Mouse (Mus musculus) hindbrain, embryonic 14.5 days (tissue): Measurements from ENCODE around the gene Hist1h3d. TPM values are rescaled to one million over a fixed set of nuclear protein-coding genes. Genes with fewer than 3 reads are reported as not detected.

ENCODE experiments used
- ATAC-seq: fragments of 200-750 bp; cut with Nextera tagmentation; 2 replicates; pipeline ENCODE4 v1.8.0; 2017; ENCODE audit warnings: moderate number of reproducible peaks, mild to moderate bottlenecking, moderate TSS enrichment, moderate library complexity; ENCODE audit not compliant: low FRiP score
- DNase-seq: peaks from one replicate; pipeline ENCODE4 v3.0.0-alpha.2; 2015; ENCODE audit warnings: low spot score
- H3K27ac ChIP-seq: fragments of 300-500 bp; sonication (generic); 2 replicates; pipeline ENCODE4 v1.5.1; 2014; ENCODE audit warnings: mild to moderate bottlenecking, moderate library complexity
- H3K27me3 ChIP-seq: fragments of 300-500 bp; sonication (generic); 2 replicates; pipeline ENCODE4 v1.6.1; 2014; ENCODE audit warnings: mild to moderate bottlenecking, low read length, mixed read lengths; ENCODE audit not compliant: control insufficient read depth, insufficient read depth
- H3K36me3 ChIP-seq: fragments of 300-500 bp; sonication (generic); replicated peaks from 2 replicates; pipeline ENCODE4 v1.6.1; 2014; ENCODE audit not compliant: control insufficient read depth, insufficient read depth
- H3K4me1 ChIP-seq: fragments of 300-500 bp; sonication (generic); replicated peaks from 2 replicates; pipeline ENCODE4 v1.6.1; 2014; ENCODE audit warnings: antibody characterized with exemption, low read length, mixed read lengths; ENCODE audit not compliant: control insufficient read depth, insufficient read depth
- H3K4me2 ChIP-seq: fragments of 300-500 bp; sonication (generic); replicated peaks from 2 replicates; pipeline ENCODE4 v1.6.1; 2014; ENCODE audit warnings: mild to moderate bottlenecking, moderate library complexity
- H3K4me3 ChIP-seq: fragments of 300-500 bp; sonication (generic); replicated peaks from 2 replicates; pipeline ENCODE4 v1.5.1; 2014; ENCODE audit warnings: mild to moderate bottlenecking, low read length
- H3K9ac ChIP-seq: fragments of 300-500 bp; sonication (generic); 2 replicates; pipeline ENCODE4 v1.6.1; 2014
- H3K9me3 ChIP-seq: fragments of 300-500 bp; sonication (generic); 2 replicates; pipeline ENCODE4 v1.6.1; 2016; ENCODE audit warnings: low read length; ENCODE audit not compliant: control insufficient read depth
- WGBS: fragments of 180-500 bp; shearing (Covaris S2); extraction: QIAGEN DNeasy Blood & Tissue Kit; methylation state at CpG from one replicate; pipeline ENCODE4 v1.1.7; 2014; 5-methylcytosine and 5-hydroxymethylcytosine counted together
- polyA plus RNA-seq: library from polyadenylated mRNA; unstranded; fragments of >200 nt; fragmentation: Nextera tagmentation; extraction: Ambion mirVana; gene quantifications from 2 replicates; pipeline ENCODE4 v1.2.1, GENCODE M21; 2014

Gene Hist1h3d
- polyA plus RNA-seq, 1 experiment from 2014 or later, result 1.4 TPM

DNA sequence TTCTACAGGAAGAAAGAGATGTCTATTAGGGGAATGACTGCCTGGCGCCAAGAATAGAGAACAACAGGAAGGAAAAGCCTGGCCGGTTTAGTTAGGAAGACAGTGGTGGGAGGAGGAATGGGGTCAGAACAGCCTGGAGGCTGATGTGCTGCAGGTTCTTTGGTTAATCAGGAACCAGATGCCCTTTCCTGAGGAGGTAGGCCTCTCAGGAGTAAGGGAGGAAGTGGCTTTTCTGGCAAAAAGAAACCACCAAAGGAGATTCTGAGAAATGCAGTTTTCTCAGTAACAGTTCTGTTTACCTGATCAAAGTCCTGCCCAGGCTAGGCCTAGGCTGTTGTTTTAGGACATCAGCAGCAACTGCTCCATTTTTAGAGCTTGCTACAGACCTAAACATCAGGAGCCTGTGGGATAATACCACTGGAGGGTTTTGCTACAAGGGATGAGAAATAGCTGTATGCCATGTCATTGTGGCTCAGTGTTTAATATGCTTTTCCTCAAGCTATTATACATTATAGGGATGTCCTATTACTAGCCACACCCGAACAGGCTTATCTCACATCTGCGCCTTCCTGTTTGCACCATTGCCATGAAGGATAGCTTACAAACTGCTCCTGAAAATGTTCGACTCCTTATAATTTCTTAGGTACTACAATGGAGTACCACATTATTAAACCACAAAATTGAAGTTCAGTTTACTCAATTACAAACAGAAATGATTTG is 17.6 kb downstream of the Hist1h3d start:
- WGBS, result 90% methylated on average over 5 of the region's 5 CpGs
- H3K4me3 ChIP-seq, result no peak overlapping the region
- no peaks in the 10 kb centered on the region for H3K27me3 ChIP-seq
- H3K9me3 ChIP-seq, result no peaks in the 10 kb centered on the region
- H3K36me3 ChIP-seq, result no peaks in the 10 kb centered on the region
- no peak for ATAC-seq
- no peak overlapping the region for H3K4me2 ChIP-seq
- no peak for DNase-seq
- H3K4me1 ChIP-seq, result no peaks in the 10 kb centered on the region
- H3K27ac ChIP-seq, result no peak overlapping the region
- no peak overlapping the region for H3K9ac ChIP-seq

DNA sequence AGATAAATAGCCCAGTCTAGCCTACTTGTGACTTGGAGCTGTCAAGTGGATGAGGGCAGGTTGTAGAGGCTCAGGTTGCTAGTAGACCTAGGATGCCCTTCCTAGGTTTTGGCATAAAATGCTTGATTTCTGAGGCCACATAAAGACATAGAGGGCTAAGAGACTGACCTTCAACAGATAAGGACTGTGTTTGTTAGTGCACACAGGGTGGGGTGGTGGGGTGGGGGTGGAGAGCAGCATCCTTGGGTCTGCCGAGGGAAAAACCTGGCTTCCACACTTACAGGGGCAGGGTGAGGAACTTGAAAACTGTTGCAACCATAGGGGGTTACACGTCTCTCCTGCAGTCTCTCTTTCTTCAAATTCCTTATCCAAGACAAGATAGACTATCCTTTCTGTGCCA is 19.6 kb downstream of the Hist1h3d start:
- no peaks in the 10 kb centered on the region for H3K9me3 ChIP-seq
- 79% methylated on average over 2 of the region's 2 CpGs for WGBS
- H3K27me3 ChIP-seq, result no peaks in the 10 kb centered on the region
- no peaks in the 10 kb centered on the region for H3K4me1 ChIP-seq
- H3K4me3 ChIP-seq, result no peak overlapping the region
- no peak overlapping the region for H3K9ac ChIP-seq
- no peak overlapping the region for H3K4me2 ChIP-seq
- no peak overlapping the region for H3K27ac ChIP-seq
- no peak for ATAC-seq
- H3K36me3 ChIP-seq, result no peaks in the 10 kb centered on the region
- no peak for DNase-seq

DNA sequence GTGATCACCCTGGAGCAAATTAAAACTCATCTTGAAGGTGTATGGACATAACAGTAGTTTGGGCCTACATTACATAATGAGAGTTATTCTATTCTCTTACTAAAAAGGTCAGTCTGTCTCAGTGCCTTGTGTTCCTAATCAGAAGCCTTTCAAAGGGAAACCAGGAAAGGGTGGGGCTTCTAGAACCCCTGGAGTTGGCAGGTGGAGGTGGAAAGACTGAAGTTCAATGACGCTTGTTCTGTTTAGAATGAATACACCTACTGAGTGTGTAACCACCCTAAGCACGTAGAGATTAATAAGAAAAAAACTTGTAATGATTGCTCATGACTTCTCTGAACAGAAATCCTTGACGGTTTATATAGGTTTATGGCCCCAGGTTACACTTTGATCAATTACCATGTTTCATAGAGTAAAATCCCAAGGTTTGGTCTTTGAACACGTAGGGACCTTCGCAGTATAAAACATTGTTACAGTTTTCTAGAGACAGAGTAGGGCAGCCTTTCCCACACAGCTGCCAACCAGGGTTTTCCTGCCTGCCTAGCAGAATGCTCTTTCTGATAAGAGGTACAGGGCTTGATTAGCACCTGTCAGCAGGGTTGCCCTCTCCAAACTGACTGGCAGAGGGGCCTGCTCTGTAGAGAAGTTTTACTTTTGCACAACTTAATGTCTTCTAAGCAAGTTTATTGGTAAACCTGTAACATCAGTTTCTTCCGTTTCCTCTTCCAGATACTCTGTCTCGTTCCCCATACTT is 20.2 kb downstream of the Hist1h3d start:
- DNase-seq, result no peak
- H3K9me3 ChIP-seq, result no peaks in the 10 kb centered on the region
- ATAC-seq, result no peak
- no peaks in the 10 kb centered on the region for H3K27me3 ChIP-seq
- no peak overlapping the region for H3K4me3 ChIP-seq
- H3K4me1 ChIP-seq, result no peaks in the 10 kb centered on the region
- no peaks in the 10 kb centered on the region for H3K36me3 ChIP-seq
- 87% methylated on average over 7 of the region's 7 CpGs for WGBS
- H3K4me2 ChIP-seq, result no peak overlapping the region
- H3K27ac ChIP-seq, result no peak overlapping the region
- no peak overlapping the region for H3K9ac ChIP-seq

DNA sequence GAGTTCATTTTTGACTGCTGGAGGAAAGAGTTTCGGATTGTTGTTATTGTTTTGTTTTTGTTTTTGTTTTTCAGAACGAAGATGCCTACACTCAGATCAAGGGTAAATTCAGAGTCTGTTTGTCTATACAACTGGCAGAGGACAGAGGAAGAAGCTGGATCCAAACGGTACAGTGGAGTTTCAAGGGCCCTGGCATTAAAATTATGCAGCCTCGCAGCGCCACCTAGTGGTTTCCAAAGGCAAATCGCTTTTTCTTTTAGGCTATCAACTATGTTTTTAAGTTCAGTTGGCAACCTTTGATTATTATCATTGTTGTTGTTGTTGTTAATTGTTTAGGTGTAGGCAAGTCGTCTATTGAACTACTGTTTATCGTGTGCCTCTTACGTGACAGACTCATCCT is 22.4 kb downstream of the Hist1h3d start:
- no peak overlapping the region for H3K4me3 ChIP-seq
- ATAC-seq, result no peak
- no peak overlapping the region for H3K9ac ChIP-seq
- peak; percentile 85 for DNase-seq
- no peak overlapping the region for H3K27ac ChIP-seq
- no peaks in the 10 kb centered on the region for H3K9me3 ChIP-seq
- H3K4me1 ChIP-seq, result no peaks in the 10 kb centered on the region
- H3K36me3 ChIP-seq, result no peaks in the 10 kb centered on the region
- H3K4me2 ChIP-seq, result no peak overlapping the region
- no peaks in the 10 kb centered on the region for H3K27me3 ChIP-seq
- 8% methylated on average over 9 of the region's 9 CpGs for WGBS

DNA sequence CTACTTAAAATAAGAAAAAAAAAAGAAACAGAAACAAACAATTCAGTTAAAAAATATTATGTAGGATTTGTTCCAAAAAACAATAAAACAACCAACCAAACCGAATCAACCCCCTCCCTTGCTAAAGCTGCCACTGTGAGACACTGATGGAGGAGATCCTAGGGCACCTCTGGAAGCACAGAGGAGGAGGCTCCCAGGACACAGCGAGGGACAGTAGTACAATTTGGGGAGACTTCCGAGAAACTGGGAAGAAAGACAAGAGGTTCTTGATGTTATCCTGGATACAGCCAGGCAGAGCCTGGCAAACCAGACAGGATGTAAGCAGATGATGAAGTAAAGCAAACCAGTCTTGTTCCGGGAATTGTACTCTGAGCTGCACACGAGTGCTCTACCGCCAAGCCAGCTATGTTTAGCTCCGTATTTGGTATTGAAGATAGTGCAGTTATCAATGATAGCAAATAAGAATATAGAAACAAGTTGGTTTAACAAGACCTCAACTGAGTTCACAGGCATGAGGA is 27.7 kb downstream of the Hist1h3d start:
- no peaks in the 10 kb centered on the region for H3K4me1 ChIP-seq
- H3K36me3 ChIP-seq, result no peaks in the 10 kb centered on the region
- WGBS, result 85% methylated on average over 7 of the region's 7 CpGs
- no peak overlapping the region for H3K4me2 ChIP-seq
- no peaks in the 10 kb centered on the region for H3K27me3 ChIP-seq
- no peak overlapping the region for H3K27ac ChIP-seq
- H3K9me3 ChIP-seq, result no peaks in the 10 kb centered on the region
- no peak overlapping the region for H3K9ac ChIP-seq
- ATAC-seq (no peak), DNase-seq (no peak)
- H3K4me3 ChIP-seq, result no peak overlapping the region

DNA sequence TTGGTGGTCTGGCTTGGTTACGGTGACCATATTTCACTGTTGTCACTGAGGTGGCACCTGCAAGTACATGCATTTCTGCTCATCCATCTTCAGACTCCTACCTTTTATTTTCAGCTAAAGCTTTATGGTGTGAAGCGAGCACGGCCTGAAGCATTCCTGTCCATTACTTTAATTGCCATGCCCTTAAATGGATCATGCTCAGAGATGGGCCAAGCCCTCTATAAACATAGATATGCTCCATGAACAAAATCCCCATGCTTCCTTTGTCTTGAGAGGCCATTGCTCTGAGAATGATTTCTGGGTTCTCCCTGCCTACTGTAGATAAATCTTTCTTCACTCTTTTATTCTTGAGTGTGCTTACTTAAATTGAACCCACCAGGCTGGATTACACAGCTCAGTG is 28.9 kb downstream of the Hist1h3d start:
- Histone ChIP-seq H3K9ac (no peak overlapping the region), H3K27ac (no peak overlapping the region)
- WGBS, result 92% methylated on average over 3 of the region's 3 CpGs

DNA sequence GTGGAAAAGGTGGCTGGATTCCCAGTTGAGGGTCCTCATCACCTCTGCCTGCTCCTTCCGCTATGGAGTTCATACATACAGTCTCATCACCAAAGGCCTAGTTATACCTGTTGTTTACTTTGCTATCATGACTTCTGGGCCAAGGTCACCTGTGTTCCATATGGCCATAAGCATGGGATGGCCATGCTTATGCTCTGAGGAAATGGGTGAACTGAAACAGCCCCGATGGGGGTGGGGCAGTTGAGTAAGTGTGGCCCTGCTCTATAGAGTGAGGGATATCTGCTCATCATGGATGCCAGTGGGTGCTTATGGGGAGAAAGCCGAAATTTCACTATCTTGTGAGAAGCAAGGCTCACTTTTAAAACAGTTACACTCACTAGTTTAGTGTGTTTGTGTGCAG is 29.5 kb downstream of the Hist1h3d start:
- no peak overlapping the region for H3K4me3 ChIP-seq
- no peak for DNase-seq
- no peaks in the 10 kb centered on the region for H3K27me3 ChIP-seq
- H3K9me3 ChIP-seq, result no peaks in the 10 kb centered on the region
- H3K4me2 ChIP-seq, result no peak overlapping the region
- no peak overlapping the region for H3K27ac ChIP-seq
- H3K36me3 ChIP-seq, result no peaks in the 10 kb centered on the region
- no peaks in the 10 kb centered on the region for H3K4me1 ChIP-seq
- ATAC-seq, result no peak
- H3K9ac ChIP-seq, result no peak overlapping the region
- 87% methylated on average over 3 of the region's 3 CpGs for WGBS

More for the DNA sequence above, 28.9 kb downstream of the Hist1h3d start:
- H3K36me3 ChIP-seq, result no peaks in the 10 kb centered on the region
- no peak overlapping the region for H3K4me2 ChIP-seq
- DNase-seq (no peak), ATAC-seq (no peak)
- no peaks in the 10 kb centered on the region for H3K27me3 ChIP-seq
- no peaks in the 10 kb centered on the region for H3K9me3 ChIP-seq
- no peaks in the 10 kb centered on the region for H3K4me1 ChIP-seq
- H3K4me3 ChIP-seq, result no peak overlapping the region

DNA sequence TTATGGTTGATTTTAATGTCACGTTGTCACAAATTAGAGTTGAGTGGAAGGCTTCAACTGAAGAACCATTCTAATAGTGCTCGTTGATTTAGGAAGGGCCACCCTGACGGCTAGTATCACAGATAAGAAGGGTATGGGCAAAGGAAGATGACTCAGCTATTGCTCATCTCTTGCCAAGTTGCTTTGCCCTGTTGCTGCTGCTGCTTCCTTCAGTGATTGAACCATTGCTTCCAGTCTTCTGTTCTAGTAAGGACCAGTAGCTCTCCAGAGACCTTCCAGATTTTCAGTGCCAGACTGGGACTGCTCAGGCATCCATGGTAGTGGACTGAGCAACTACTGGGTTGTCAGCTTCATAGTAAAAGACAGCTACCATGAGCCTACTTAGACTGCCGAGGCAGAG is 33.6 kb downstream of the Hist1h3d start:
- Histone ChIP-seq H3K9me3 (no peaks in the 10 kb centered on the region), H3K27ac (no peak overlapping the region), H3K9ac (no peak overlapping the region), H3K4me1 (no peaks in the 10 kb centered on the region), H3K4me3 (no peak overlapping the region), H3K27me3 (no peaks in the 10 kb centered on the region), H3K4me2 (no peak overlapping the region), H3K36me3 (no peaks in the 10 kb centered on the region)
- 88% methylated on average over 4 of the region's 4 CpGs for WGBS
- ATAC-seq, result no peak
- no peak for DNase-seq

DNA sequence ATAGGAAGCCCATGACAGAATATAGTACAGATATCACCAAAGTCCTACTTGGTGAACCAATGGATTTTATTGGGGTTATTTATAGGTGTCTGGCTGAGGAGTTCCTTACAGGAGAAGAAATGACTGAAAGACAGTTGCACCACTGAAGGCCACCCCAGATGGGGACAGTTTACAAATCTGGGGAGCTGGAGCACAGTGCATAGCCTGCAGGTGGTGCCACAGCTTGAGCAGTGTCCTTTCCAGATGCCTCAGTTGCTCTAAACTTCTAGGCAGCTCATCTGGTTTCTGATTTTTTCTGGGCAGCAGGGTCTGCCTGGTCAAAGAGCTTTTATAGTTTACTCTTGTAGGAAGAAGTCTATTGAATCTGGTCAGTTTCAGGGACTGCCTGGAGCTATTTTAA is 34.3 kb downstream of the Hist1h3d start:
- Histone ChIP-seq H3K9ac (no peak overlapping the region), H3K27ac (no peak overlapping the region), H3K4me3 (no peak overlapping the region), H3K36me3 (no peaks in the 10 kb centered on the region), H3K27me3 (no peaks in the 10 kb centered on the region), H3K4me2 (no peak overlapping the region), H3K4me1 (no peaks in the 10 kb centered on the region), H3K9me3 (no peaks in the 10 kb centered on the region)
- ATAC-seq (no peak), DNase-seq (no peak)
